Comparison of ENCODE assay signal across 8 mouse cellular contexts in the genomic region with DNA sequence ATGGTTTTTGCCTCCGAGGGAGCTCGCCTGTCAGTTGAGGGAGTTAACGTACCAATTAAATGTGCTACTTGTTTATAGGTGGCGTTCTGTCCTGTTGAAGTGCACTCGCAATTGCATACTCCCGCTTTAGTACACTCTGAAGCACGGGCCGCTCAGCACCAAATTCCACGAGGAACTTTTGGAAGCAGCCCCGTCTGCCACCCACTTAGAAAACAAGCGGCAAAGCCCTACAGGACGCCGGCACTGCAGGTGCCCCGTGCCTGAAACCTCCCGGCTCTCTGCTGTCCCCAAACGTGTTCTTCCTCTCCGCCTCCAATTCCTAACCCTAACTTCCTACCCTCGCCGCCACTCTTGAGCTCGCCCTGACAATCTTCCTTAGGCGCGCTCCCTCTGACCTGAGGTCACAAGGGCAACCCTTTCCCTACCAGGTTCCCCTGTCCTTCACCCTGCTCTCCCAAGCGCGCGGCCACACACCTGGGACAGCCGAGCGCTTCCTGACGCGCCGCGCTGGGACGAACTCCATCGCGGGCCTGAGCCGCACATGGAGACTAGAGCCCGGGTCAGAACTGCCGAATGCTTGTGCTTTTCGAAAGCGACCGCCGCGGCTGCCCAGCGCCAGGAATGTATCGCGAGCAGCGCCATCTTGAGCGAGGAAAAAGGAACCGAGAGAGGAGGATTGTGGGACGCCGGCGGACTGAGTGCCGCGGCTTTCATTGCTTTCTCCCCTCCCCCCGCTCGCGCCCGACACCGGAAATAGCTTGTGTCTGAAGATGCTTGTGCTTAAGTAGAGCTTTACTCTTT. TPM values are rescaled to one million over a fixed set of nuclear protein-coding genes. Genes with fewer than 3 reads are reported as not detected.
A peak's percentile ranks its signal among the peaks of the same experiment; 100 is the strongest.
DNase-seq lines count a peak whose midpoint lies in the region; ATAC-seq and TF ChIP-seq lines count a peak whose summit lies in the region.

Gene Abcb7 (minus strand): TSS at position 674 of the 801 bp plus-strand sequence.

- no peaks in the 10 kb centered on the region for H3K4me1 ChIP-seq in embryonic facial prominence, embryonic 13.5 days
- H3K4me1 ChIP-seq in heart, adult 2 months (ENCODE audit: control insufficient read depth, insufficient read depth, low read length) = no peaks in the 10 kb centered on the region
- no peaks in the 10 kb centered on the region for H3K4me1 ChIP-seq in limb, embryonic 12.5 days (replicated peaks)
- no peaks in the 10 kb centered on the region for H3K4me1 ChIP-seq in midbrain, embryonic 14.5 days (ENCODE audit: control insufficient read depth, insufficient read depth, low read length)

- no peaks in the 10 kb centered on the region for H3K36me3 ChIP-seq in embryonic facial prominence, embryonic 13.5 days
- H3K36me3 ChIP-seq in heart, adult 2 months (ENCODE audit: control insufficient read depth, insufficient read depth, low read length) = no peaks in the 10 kb centered on the region
- no peaks in the 10 kb centered on the region for H3K36me3 ChIP-seq in limb, embryonic 12.5 days
- no peaks in the 10 kb centered on the region for H3K36me3 ChIP-seq in midbrain, embryonic 14.5 days (ENCODE audit: control insufficient read depth, insufficient read depth, low read length)

- peak; percentile 26; the same call in 1 of the 2 replicates for TF ChIP-seq POLR2A in heart, adult 2 months (IDR thresholded peaks at IDR 0.05; ENCODE audit: insufficient read depth, low read depth, low read length)

- WGBS in embryonic facial prominence, embryonic 13.5 days = 19% methylated on average over 58 of the region's 58 CpGs
- 15% methylated on average over 58 of the region's 58 CpGs for WGBS in heart, adult 2 months
- 12% methylated on average over 54 of the region's 58 CpGs for WGBS in limb, embryonic 12.5 days
- 24% methylated on average over 58 of the region's 58 CpGs for WGBS in midbrain, embryonic 14.5 days

- TF ChIP-seq CTCF in heart, adult 2 months (IDR thresholded peaks at IDR 0.05) = peak; percentile 32

- peak; percentile 83 for DNase-seq in 416B (ENCODE audit: low read depth)
- DNase-seq in adrenal gland, postnatal 4 days (ENCODE audit: low spot score in 2 of 2) = peak; percentile 60 to 64
- DNase-seq in heart, adult 2 months = peak; percentile 84 to 87
- peak; percentile 82 to 86 for DNase-seq in kidney, adult 8-10 months
- peak; percentile 93 for DNase-seq in midbrain, embryonic 14.5 days
- peak; percentile 65 for DNase-seq in spleen, adult 12 weeks (ENCODE audit: low spot score)

- no peaks in the 10 kb centered on the region for H3K9me3 ChIP-seq in embryonic facial prominence, embryonic 13.5 days
- no peaks in the 10 kb centered on the region for H3K9me3 ChIP-seq in limb, embryonic 12.5 days
- no peaks in the 10 kb centered on the region for H3K9me3 ChIP-seq in midbrain, embryonic 14.5 days (ENCODE audit: control insufficient read depth, low read length)

- H3K9ac ChIP-seq in embryonic facial prominence, embryonic 13.5 days = peak within 1 kb of the TSS; percentile 82
- H3K9ac ChIP-seq in heart, adult 2 months (ENCODE audit: low read depth, low read length) = peak within 1 kb of the TSS; percentile 69
- H3K9ac ChIP-seq in limb, embryonic 12.5 days (replicated peaks) = peak within 1 kb of the TSS; percentile 73
- peak within 1 kb of the TSS; percentile 72 for H3K9ac ChIP-seq in midbrain, embryonic 14.5 days (replicated peaks; ENCODE audit: low read length)

- peak; percentile 52 for ATAC-seq in embryonic facial prominence, embryonic 13.5 days (ENCODE audit: insufficient number of reproducible peaks, insufficient read depth, low FRiP score, low TSS enrichment, low read depth)
- ATAC-seq in limb, embryonic 12.5 days (ENCODE audit: insufficient number of reproducible peaks, insufficient read depth, low FRiP score, low TSS enrichment, low read depth) = peak; percentile 78
- peak; percentile 95 for ATAC-seq in midbrain, embryonic 14.5 days (ENCODE audit: low FRiP score, low TSS enrichment)

- H3K4me3 ChIP-seq in embryonic facial prominence, embryonic 13.5 days = peak within 1 kb of the TSS; percentile 60
- peak within 1 kb of the TSS; percentile 73 for H3K4me3 ChIP-seq in heart, adult 2 months
- H3K4me3 ChIP-seq in limb, embryonic 12.5 days (replicated peaks) = peak within 1 kb of the TSS; percentile 57
- peak within 1 kb of the TSS; percentile 60 for H3K4me3 ChIP-seq in midbrain, embryonic 14.5 days (replicated peaks; ENCODE audit: low read depth, low read length)

- peak within 1 kb of the TSS; percentile 53 for H3K4me2 ChIP-seq in embryonic facial prominence, embryonic 13.5 days
- H3K4me2 ChIP-seq in limb, embryonic 12.5 days = peak within 1 kb of the TSS; percentile 49
- peak within 1 kb of the TSS; percentile 45 for H3K4me2 ChIP-seq in midbrain, embryonic 14.5 days (ENCODE audit: low read length)

- intact Hi-C loops in heart, adult 2 months (cut with DNase I) = loop anchor here (2.0 kb wide), 1 partner anchor 69 kb away; the partner anchor contains the start of gene Uprt

- peak within 1 kb of the TSS; percentile 95 for H3K27ac ChIP-seq in embryonic facial prominence, embryonic 13.5 days
- peak within 1 kb of the TSS; percentile 88 for H3K27ac ChIP-seq in heart, adult 2 months
- H3K27ac ChIP-seq in limb, embryonic 12.5 days = peak within 1 kb of the TSS; percentile 94
- peak within 1 kb of the TSS; percentile 90 for H3K27ac ChIP-seq in midbrain, embryonic 14.5 days (replicated peaks; ENCODE audit: low read depth, low read length)

- TF ChIP-seq EP300 in heart, adult 2 months (IDR thresholded peaks at IDR 0.05; ENCODE audit: insufficient read depth, low read depth, low read length) = no peak

- H3K79me2 ChIP-seq in heart, adult 2 months (replicated peaks; ENCODE audit: control insufficient read depth, insufficient read depth, low read length) = no peaks in the 10 kb centered on the region

- peaks cover 34% of the 10 kb centered on the region for H3K27me3 ChIP-seq in embryonic facial prominence, embryonic 13.5 days
- no peaks in the 10 kb centered on the region for H3K27me3 ChIP-seq in heart, adult 2 months (ENCODE audit: control insufficient read depth, insufficient read depth, low read length)
- peaks cover 24% of the 10 kb centered on the region for H3K27me3 ChIP-seq in limb, embryonic 12.5 days
- H3K27me3 ChIP-seq in midbrain, embryonic 14.5 days (ENCODE audit: control insufficient read depth, insufficient read depth, low read length) = no peaks in the 10 kb centered on the region

RNA-seq across cellular contexts. Expression of gene Abcb7, which starts in this region (rescaled TPM):
- total RNA-seq in adrenal gland, postnatal 4 days (2021) = 10 to 100 TPM; 20.5 to 22.3 TPM
- polyA plus RNA-seq in embryonic facial prominence, embryonic 13.5 days (2015; fragmentation: Nextera tagmentation; extraction: Ambion mirVana) = 7.1 and 7.2 TPM in 2 replicates
- total RNA-seq in heart, adult 2 months (2021) = 10 to 100 TPM; 30.2 to 38.5 TPM
- polyA plus RNA-seq in heart, adult 2 months (2012; rRNA removed) = 3.7 and 9.3 TPM in 2 replicates
- polyA plus RNA-seq in limb, embryonic 12.5 days (2016; fragmentation: Nextera tagmentation; extraction: Ambion mirVana) = 8.4 and 9.4 TPM in 2 replicates
- 9.3 and 13.6 TPM in 2 replicates for polyA plus RNA-seq in midbrain, embryonic 14.5 days (2014; fragmentation: Nextera tagmentation; extraction: Ambion mirVana)

Comparison
In these comparisons a context has a peak if more than half of its experiments do, and no peak if none do; other contexts are left out.
1. Peak in every context shown above with its lines: DNase-seq, ATAC-seq, H3K4me3 ChIP-seq and H3K27ac ChIP-seq.